Mouse (Mus musculus) C2C12 (cell line): Measurements from ENCODE around the gene Zswim4.

Experiments used
- CEBPB ChIP-seq: IDR thresholded peaks from one replicate; pipeline ENCODE4 v1.6.1; 2011; ENCODE audit warnings: low read depth, mild to moderate bottlenecking, control low read depth, moderate library complexity
- CTCF ChIP-seq: IDR thresholded peaks from one replicate; pipeline ENCODE4 v1.5.1; 2011; ENCODE audit not compliant: control insufficient read depth, insufficient read depth, insufficient read length
- MAX ChIP-seq: IDR thresholded peaks from one replicate; pipeline ENCODE4 v1.6.1; 2011; ENCODE audit warnings: mild to moderate bottlenecking, control low read depth
- MYOD1 ChIP-seq: IDR thresholded peaks from one replicate; pipeline ENCODE4 v1.6.1; 2011; ENCODE audit warnings: low read depth; ENCODE audit not compliant: control insufficient read depth, insufficient read length
- USF1 ChIP-seq: IDR thresholded peaks from one replicate; pipeline ENCODE4 v1.6.1; 2011; ENCODE audit warnings: low read depth, mild to moderate bottlenecking, control low read depth, moderate library complexity

GRCm38 (mm10) chr8:84255858-84256257, 19.0 kb upstream of the Zswim4 start:
- TF ChIP-seq CTCF (no peak), MAX (no peak), MYOD1 (no peak), USF1 (no peak), CEBPB (no peak)
